Mouse (Mus musculus) testis, adult 2 months (tissue): ENCODE results near the gene Phgr1.

ENCODE experiments used
- CTCF ChIP-seq: fragments of 200-500 bp; IDR thresholded peaks from 2 replicates; pipeline ENCODE4 v1.5.1; 2012; ENCODE audit warnings: low read depth, mild to moderate bottlenecking, inconsistent platforms, low read length, moderate library complexity; ENCODE audit not compliant: control insufficient read depth, insufficient read depth, insufficient replicate concordance
- POLR2A ChIP-seq: fragments of 200-500 bp; IDR thresholded peaks from 2 replicates; pipeline ENCODE4 v1.6.1; 2012; ENCODE audit warnings: low read depth, mild to moderate bottlenecking, inconsistent platforms, low read length, moderate library complexity; ENCODE audit not compliant: control insufficient read depth

GRCm38 (mm10) chr2:118776295-118776694, 3.7 kb downstream of the Phgr1 start:
- TF ChIP-seq CTCF (no peak), POLR2A (no peak)
